Mouse (Mus musculus) kidney, adult 2 months (tissue): ENCODE measurements at regions not wholly inside any gene's neighbourhood (a gene's known extent, or its start where the extent isn't known, plus 50 kb on each side); places are given as distances from the start of the nearest gene placed in this dataset.
"Not testable (repeated sequence)": the region's sequence is repeated elsewhere in the genome, so short reads cannot be mapped to it uniquely, and the experiment has no call there.

Source experiments
- DNase-seq: peaks from one replicate; pipeline ENCODE4 v3.0.0; 2021
- H3K27ac ChIP-seq: fragments of 200-500 bp; 2 replicates; pipeline ENCODE4 v1.5.1; 2012; ENCODE audit warnings: low read depth, low read length, control low read depth, inconsistent platforms; ENCODE audit not compliant: insufficient read depth
- H3K27me3 ChIP-seq: fragments of 200-500 bp; replicated peaks from 2 replicates; pipeline ENCODE4 v1.6.1; 2012; ENCODE audit warnings: mild to moderate bottlenecking, moderate library complexity, low read length, inconsistent platforms; ENCODE audit not compliant: control insufficient read depth, insufficient read depth
- H3K36me3 ChIP-seq: fragments of 200-500 bp; 2 replicates; pipeline ENCODE4 v1.6.1; 2012; ENCODE audit warnings: mild to moderate bottlenecking, moderate library complexity, low read length, inconsistent platforms; ENCODE audit not compliant: control insufficient read depth, insufficient read depth
- H3K4me1 ChIP-seq: fragments of 200-500 bp; 2 replicates; pipeline ENCODE4 v1.6.1; 2011; ENCODE audit warnings: low read length; ENCODE audit not compliant: control insufficient read depth, insufficient read depth
- H3K4me3 ChIP-seq: fragments of 200-500 bp; 2 replicates; pipeline ENCODE4 v1.5.1; 2011; ENCODE audit warnings: mild to moderate bottlenecking, low read depth, low read length, control low read depth; ENCODE audit not compliant: insufficient read depth
- CTCF ChIP-seq: fragments of 200-500 bp; conservative IDR thresholded peaks from 2 replicates; pipeline ENCODE4 v1.5.1; 2011; ENCODE audit warnings: low read depth, mild to moderate bottlenecking, control low read depth, low read length, moderate library complexity, mixed read lengths; ENCODE audit not compliant: insufficient read depth, insufficient read length
- POLR2A ChIP-seq: fragments of 200-500 bp; IDR thresholded peaks from one replicate; pipeline ENCODE4 v1.6.1; 2011; ENCODE audit warnings: low read depth, low read length, control low read depth
- WGBS: fragments of 180-500 bp; shearing (Covaris S2); methylation state at CpG from one replicate; pipeline ENCODE4 v1.1.7; 2018; 5-methylcytosine and 5-hydroxymethylcytosine counted together

DNA sequence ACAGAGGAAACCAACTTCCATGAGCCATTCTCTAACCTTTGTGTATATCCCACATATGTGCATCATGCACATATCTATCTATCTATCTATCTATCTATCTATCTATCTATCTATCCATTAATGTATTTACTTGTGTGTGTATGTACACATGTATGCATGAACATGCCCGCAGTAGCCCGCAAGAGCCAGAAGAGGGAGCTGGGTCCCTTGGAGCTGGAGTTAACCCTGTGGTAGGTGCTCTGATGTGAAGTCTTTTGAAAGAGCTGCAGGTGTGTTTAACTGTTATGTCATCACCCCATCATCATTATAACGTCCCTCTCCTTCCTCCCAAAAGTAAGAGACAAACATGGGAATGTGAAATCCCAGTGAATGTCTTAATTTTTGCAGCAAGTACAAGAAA, 86.7 kb downstream of the Gm9817 start:
- Histone ChIP-seq H3K36me3 (no peaks in the 10 kb centered on the region), H3K27ac (no peak overlapping the region), H3K4me3 (no peak overlapping the region), H3K27me3 (no peaks in the 10 kb centered on the region), H3K4me1 (no peaks in the 10 kb centered on the region)
- TF ChIP-seq POLR2A (no peak), CTCF (peak; percentile 55; the same call in 1 of the 2 replicates)
- WGBS = 93% methylated on average over 3 of the region's 3 CpGs
- peak; percentile 42 for DNase-seq

DNA sequence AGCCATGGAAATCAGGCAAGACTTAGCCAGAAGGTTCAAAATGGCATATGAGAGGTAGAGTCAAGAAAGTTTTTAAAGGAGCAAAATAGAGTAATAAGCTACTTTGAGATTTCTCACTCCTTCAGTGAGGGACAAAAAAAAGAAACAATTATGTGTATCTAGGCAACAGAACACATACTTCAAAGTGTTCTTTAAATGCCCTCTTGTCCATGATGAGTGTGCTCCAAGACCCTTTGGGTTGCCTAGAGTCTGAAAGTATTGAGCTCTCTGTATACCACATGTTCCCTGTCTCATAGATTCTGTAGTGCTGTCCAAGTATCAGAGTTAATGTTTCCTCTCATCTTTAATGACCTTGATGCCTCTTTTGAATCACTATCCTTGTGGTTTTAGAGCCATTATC, 91.2 kb downstream of the Gm9817 start:
- no peak for DNase-seq
- Histone ChIP-seq H3K27ac (no peak overlapping the region), H3K36me3 (no peaks in the 10 kb centered on the region), H3K4me3 (no peak overlapping the region), H3K27me3 (no peaks in the 10 kb centered on the region), H3K4me1 (no peaks in the 10 kb centered on the region)
- no peak for TF ChIP-seq CTCF
- TF ChIP-seq POLR2A = no peak

DNA sequence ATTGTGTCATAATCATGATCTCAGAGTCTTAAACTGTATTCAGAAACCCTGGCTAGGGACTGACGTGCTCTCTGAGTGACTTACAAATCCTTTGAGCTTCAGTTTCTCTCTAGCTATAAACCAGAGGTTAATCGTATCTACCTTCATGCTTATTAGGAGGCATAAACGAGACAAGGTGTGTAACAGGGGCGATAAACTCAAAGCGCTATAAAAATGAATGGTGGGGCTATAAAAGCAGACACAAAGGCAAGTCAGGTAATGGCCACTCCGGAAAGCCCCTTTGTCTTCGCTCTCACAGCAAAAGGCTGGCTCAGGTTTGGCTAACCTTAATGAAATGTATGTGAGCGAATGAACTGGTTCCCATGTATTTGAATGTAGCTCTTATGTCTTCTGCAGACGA, 94.6 kb downstream of the Gm9817 start:
- Histone ChIP-seq H3K4me1 (no peaks in the 10 kb centered on the region), H3K27ac (no peak overlapping the region), H3K36me3 (no peaks in the 10 kb centered on the region), H3K4me3 (no peak overlapping the region), H3K27me3 (no peaks in the 10 kb centered on the region)
- TF ChIP-seq CTCF = no peak
- no peak for TF ChIP-seq POLR2A
- 59% methylated on average over 9 of the region's 9 CpGs for WGBS
- no peak for DNase-seq

DNA sequence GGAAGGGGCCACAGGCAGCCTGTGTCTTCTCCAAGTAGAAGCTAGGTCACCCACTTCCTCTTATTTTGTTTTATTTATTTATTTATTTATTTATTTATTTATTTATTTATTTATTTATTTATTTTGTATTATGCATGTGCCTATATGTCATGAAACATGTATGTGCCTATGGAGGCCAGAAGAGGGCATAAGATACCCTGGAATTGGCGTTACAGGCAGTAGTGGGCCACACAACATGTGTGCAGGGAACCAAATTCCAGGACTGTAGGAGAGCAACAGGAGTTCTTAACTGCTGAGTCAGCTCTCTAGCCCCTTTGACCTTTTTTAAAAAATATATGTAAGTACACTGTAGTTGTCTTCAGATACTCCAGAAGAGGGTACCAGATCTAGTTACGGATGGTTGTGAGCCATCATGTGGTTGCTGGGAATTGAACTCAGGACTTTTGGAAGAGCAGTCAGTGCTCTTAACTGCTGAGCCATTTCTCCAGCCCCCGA, 97.3 kb downstream of the Gm9817 start:
- TF ChIP-seq CTCF = 0 out of 2 replicates have a peak, but pooled peaks have one; percentile 9
- H3K4me1 ChIP-seq, H3K4me3 ChIP-seq, H3K27ac ChIP-seq, H3K27me3 ChIP-seq, DNase-seq, H3K36me3 ChIP-seq: not testable (repeated sequence)
- WGBS = 96% methylated on average over 3 of the region's 3 CpGs

DNA sequence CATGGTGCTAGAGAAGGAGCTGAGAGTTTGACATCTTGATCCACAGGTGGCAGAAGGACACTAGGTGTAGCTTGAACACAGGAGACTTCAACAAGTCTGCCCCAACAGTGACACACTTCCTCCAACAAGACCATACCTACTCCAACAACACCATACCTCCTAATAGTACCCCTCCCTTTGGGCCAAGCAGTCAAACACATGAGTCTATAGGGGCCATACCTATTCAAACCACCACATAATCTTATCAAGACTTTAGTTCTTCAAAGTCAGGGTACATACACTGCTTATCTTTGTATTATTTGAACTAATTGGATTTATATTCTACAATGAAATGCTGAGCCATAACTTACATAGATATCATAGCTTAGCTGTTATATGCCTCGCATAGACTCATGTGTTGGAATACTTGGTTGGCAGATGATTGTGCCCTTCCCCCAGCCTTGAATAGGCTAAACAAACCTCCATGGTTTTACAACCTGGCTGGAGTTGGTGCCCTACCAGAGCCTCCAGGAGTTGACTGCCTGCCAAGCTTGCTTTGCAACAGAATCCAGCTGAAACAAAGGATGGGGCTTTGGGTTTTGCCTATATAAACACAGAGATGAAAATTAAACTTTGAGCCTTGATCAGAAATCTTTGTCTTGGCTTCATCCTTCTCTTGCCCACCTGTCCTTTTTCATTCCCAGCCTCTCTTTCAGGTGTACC, 103.2 kb downstream of the Gm9817 start:
- no peaks in the 10 kb centered on the region for H3K36me3 ChIP-seq
- H3K4me1 ChIP-seq = no peaks in the 10 kb centered on the region
- no peak overlapping the region for H3K4me3 ChIP-seq
- TF ChIP-seq POLR2A = no peak
- TF ChIP-seq CTCF = no peak
- no peaks in the 10 kb centered on the region for H3K27me3 ChIP-seq
- H3K27ac ChIP-seq = no peak overlapping the region
- WGBS = 80% methylated on average over 1 of the region's 1 CpGs
- peak; percentile 25 for DNase-seq

DNA sequence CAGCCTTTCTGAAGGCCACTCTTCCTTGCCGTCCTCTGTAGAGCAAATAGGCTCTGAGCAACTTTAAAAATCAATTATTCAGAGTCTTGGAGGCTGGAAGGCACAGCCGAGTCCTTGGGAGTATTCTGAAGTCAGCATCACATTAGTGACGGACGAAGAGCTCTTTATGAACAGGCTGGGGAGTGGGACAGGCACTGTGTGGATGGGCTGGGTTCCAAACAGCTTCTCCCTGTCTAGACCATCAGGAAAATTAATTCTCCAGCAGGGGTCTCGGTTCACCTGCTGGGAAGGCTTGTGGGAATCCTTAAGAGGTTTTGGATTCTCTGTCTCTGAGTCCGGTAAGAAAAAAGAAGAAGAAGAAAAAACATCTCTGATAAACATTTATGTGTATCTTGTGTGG, 110.9 kb downstream of the Gm9817 start:
- WGBS = 83% methylated on average over 6 of the region's 6 CpGs
- no peak overlapping the region for H3K27ac ChIP-seq
- TF ChIP-seq CTCF (no peak), POLR2A (no peak)
- H3K4me3 ChIP-seq = no peak overlapping the region
- no peaks in the 10 kb centered on the region for H3K36me3 ChIP-seq
- H3K27me3 ChIP-seq = no peaks in the 10 kb centered on the region
- DNase-seq = no peak
- no peaks in the 10 kb centered on the region for H3K4me1 ChIP-seq

DNA sequence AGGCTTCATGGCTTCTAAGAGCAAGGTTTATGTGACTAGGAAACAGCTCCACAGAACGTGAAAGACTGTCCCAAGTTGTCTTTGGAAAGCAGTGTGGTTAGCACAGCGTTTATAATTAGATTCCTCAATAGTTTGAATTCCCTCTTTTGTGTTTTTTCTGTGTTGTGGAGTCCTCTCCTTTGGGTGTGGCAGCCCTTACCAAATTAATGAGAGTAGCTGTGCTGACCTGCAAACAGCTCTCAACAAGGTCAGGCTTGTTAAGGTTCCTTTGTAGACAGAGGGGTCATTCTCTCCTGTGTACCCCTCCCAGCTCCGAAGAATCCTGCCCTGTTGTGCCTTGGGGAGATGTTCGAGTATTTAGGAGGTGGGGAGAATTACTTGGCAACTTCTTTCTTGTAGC, 111.7 kb downstream of the Gm9817 start:
- Histone ChIP-seq H3K27ac (no peak overlapping the region), H3K36me3 (no peaks in the 10 kb centered on the region), H3K4me3 (no peak overlapping the region), H3K27me3 (no peaks in the 10 kb centered on the region), H3K4me1 (no peaks in the 10 kb centered on the region)
- TF ChIP-seq CTCF (no peak), POLR2A (no peak)
- 82% methylated on average over 4 of the region's 4 CpGs for WGBS
- DNase-seq = no peak

DNA sequence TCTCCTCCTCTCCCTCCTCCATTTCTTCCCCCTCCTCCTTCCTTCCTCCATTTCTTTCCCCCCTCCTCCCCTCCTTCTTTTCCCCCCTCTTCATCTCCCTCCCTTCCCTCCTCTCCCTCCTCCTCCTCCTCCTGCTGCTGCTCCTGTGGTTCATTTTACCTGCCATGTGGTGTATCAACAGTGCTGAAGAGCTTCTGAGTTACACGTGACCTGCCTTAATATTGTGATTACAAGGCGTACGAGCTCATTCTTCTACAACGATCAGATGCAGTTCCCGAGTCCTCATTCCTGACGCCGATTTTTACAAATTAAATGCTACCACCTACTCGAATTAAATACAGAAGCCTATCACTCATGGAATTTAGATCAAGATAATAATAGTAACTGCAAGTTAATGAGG, 113.6 kb downstream of the Gm9817 start:
- Histone ChIP-seq H3K27ac (no peak overlapping the region), H3K4me1 (no peaks in the 10 kb centered on the region), H3K27me3 (no peaks in the 10 kb centered on the region), H3K4me3 (no peak overlapping the region), H3K36me3 (no peaks in the 10 kb centered on the region)
- DNase-seq = no peak
- TF ChIP-seq POLR2A = no peak
- no peak for TF ChIP-seq CTCF
- WGBS = 40% methylated on average over 8 of the region's 8 CpGs
